Mouse (Mus musculus): ENCODE results near the gene Ankrd11.

- TF ChIP-seq MAX (IDR thresholded peaks at IDR 0.05) (no peak), CTCF (IDR thresholded peaks at IDR 0.05; ENCODE audit: control insufficient read depth, insufficient read depth, insufficient read length) (no peak), MYOD1 (IDR thresholded peaks at IDR 0.05; ENCODE audit: control insufficient read depth, insufficient read length, low read depth) (no peak), USF1 (IDR thresholded peaks at IDR 0.05; ENCODE audit: low read depth) (no peak)
Observed at GRCm38 (mm10) chr8:122903002-122903401, 139.1 kb downstream of the Ankrd11 start.

All from C2C12 (cell line).